ENCODE assay signal across 8 mouse cellular contexts in the genomic region with DNA sequence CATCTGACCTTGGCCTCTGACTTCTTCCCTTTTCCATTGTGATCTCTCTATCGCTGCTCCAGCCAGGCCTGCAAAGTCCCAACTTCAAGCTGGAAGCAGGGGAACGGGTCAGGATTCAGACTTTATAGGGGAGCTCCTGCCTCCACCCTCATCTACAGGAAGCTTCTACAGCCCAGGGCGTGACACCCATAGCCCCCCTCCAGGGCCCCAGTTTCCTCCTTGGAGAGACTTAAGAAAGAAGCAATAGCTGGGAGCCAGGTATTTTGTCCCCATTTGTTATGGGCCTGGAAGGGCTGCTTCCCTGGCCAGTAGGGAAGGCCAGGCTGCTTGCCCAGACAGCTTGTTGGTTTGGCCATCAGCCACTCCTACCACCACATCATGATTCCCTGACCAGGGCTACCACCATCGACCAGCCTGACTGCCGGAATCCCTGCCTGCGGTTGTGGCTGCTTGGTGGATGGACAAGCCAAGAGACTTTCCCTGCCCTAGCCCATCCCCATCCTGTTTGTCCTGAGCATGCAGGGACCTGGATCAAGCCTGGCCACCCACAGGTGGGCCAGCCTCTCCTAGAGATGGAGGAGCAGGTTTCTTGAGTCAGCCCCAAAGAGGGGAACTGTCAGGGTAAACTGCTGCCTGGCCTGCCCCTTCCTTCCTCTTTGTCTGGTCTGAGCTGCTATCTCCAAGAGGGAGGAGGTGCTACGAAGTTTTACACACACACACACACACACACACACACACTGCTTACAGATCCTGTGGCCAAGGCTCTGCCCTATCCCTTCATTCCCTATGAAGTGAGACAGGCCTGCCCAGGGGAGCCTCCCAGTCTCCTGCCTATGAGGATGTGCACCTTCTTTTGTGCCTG. TPM values are rescaled to one million over a fixed set of nuclear protein-coding genes. Genes with fewer than 3 reads are reported as not detected.
DNase-seq lines count a peak whose midpoint lies in the region; ATAC-seq and TF ChIP-seq lines count a peak whose summit lies in the region.

No protein-coding gene starts in this region.

- ATAC-seq in forebrain, embryonic 11.5 days (replicated peaks; ENCODE audit: low FRiP score): no peak
- no peak for ATAC-seq in midbrain, embryonic 16.5 days

- H3K9me3 ChIP-seq in forebrain, embryonic 11.5 days (ENCODE audit: control insufficient read depth, low read length): no peaks in the 10 kb centered on the region
- H3K9me3 ChIP-seq in limb, embryonic 10.5 days (replicated peaks): no peaks in the 10 kb centered on the region
- no peaks in the 10 kb centered on the region for H3K9me3 ChIP-seq in midbrain, embryonic 16.5 days (replicated peaks; ENCODE audit: control insufficient read depth, low read length, poor library complexity, severe bottlenecking)

- H3K4me3 ChIP-seq in bone marrow, adult 2 months (replicated peaks; ENCODE audit: control insufficient read depth, low read depth, low read length): peak overlapping the region; percentile 99
- H3K4me3 ChIP-seq in forebrain, embryonic 11.5 days (ENCODE audit: low read depth, low read length): no peak overlapping the region; the same call in 1 of the 2 replicates
- peak overlapping the region; percentile 71 for H3K4me3 ChIP-seq in limb, embryonic 10.5 days
- peak overlapping the region; percentile 74 for H3K4me3 ChIP-seq in midbrain, embryonic 16.5 days (ENCODE audit: low read depth, low read length)

- H3K27me3 ChIP-seq in forebrain, embryonic 11.5 days (ENCODE audit: control insufficient read depth, insufficient read depth, low read length): no peaks in the 10 kb centered on the region
- no peaks in the 10 kb centered on the region for H3K27me3 ChIP-seq in limb, embryonic 10.5 days (ENCODE audit: low read depth, poor library complexity, severe bottlenecking)
- H3K27me3 ChIP-seq in midbrain, embryonic 16.5 days (ENCODE audit: control insufficient read depth, insufficient read depth, low read depth, low read length): no peaks in the 10 kb centered on the region

- no peak for TF ChIP-seq POLR2A in bone marrow, adult 2 months (IDR thresholded peaks at IDR 0.05; ENCODE audit: borderline replicate concordance, control insufficient read depth, low read depth, low read length)

- peaks cover 2% of the 10 kb centered on the region; the same call in 1 of the 2 replicates for H3K4me1 ChIP-seq in bone marrow, adult 2 months (ENCODE audit: control insufficient read depth, insufficient read depth, low read length)
- H3K4me1 ChIP-seq in forebrain, embryonic 11.5 days (replicated peaks; ENCODE audit: control insufficient read depth, insufficient read depth, low read length): peaks cover 3% of the 10 kb centered on the region; the same call in 1 of the 2 replicates
- H3K4me1 ChIP-seq in limb, embryonic 10.5 days: peaks cover 48% of the 10 kb centered on the region
- peaks cover 29% of the 10 kb centered on the region for H3K4me1 ChIP-seq in midbrain, embryonic 16.5 days (ENCODE audit: control insufficient read depth, insufficient read depth, low read length)

- WGBS in bone marrow, adult 2 months: 6% methylated on average over 7 of the region's 7 CpGs
- WGBS in forebrain, embryonic 11.5 days: 82% methylated on average over 7 of the region's 7 CpGs
- WGBS in limb, embryonic 10.5 days: 77% methylated on average over 7 of the region's 7 CpGs
- 73% methylated on average over 7 of the region's 7 CpGs for whole genome bisulfite sequencing in midbrain, embryonic 16.5 days

- DNase-seq in layer of hippocampus, postnatal 10 days (ENCODE audit: low spot score in 2 of 2): peak; percentile 54 to 62
- no peak for DNase-seq in layer of hippocampus, adult 11-12 months (ENCODE audit: low spot score)
- no peak for DNase-seq in forebrain, embryonic 11.5 days (ENCODE audit: low spot score)
- DNase-seq in limb, embryonic 10.5 days (ENCODE audit: low spot score): no peak
- no peak for DNase-seq in frontal cortex, postnatal 36 days (ENCODE audit: low spot score in 2 of 2)
- DNase-seq in right cerebral cortex, postnatal 36 days (ENCODE audit: low spot score in 2 of 2): no peak

- H3K9ac ChIP-seq in forebrain, embryonic 11.5 days (ENCODE audit: low read length): peak overlapping the region; percentile 16; the same call in 1 of the 2 replicates
- peak overlapping the region; percentile 87 for H3K9ac ChIP-seq in midbrain, embryonic 16.5 days (ENCODE audit: low read depth, low read length)

- H3K4me2 ChIP-seq in forebrain, embryonic 11.5 days (ENCODE audit: low read depth, low read length, severe bottlenecking): peak overlapping the region; percentile 76; the same call in 1 of the 2 replicates
- peak overlapping the region; percentile 76 for H3K4me2 ChIP-seq in midbrain, embryonic 16.5 days (ENCODE audit: low read length)

- no peaks in the 10 kb centered on the region for H3K36me3 ChIP-seq in forebrain, embryonic 11.5 days (ENCODE audit: control insufficient read depth, insufficient read depth, low read length)
- H3K36me3 ChIP-seq in limb, embryonic 10.5 days: peaks cover 28% of the 10 kb centered on the region
- H3K36me3 ChIP-seq in midbrain, embryonic 16.5 days (ENCODE audit: control insufficient read depth, insufficient read depth, low read length): 0 out of 2 replicates have a peak, but pooled peaks cover 3% of the 10 kb centered on the region

- H3K27ac ChIP-seq in bone marrow, adult 2 months (ENCODE audit: control insufficient read depth, insufficient read depth, low read depth, low read length, poor library complexity): peak overlapping the region; percentile 74
- no peak overlapping the region for H3K27ac ChIP-seq in forebrain, embryonic 11.5 days (ENCODE audit: low read depth, low read length)
- peak overlapping the region; percentile 89; the same call in 1 of the 2 replicates for H3K27ac ChIP-seq in limb, embryonic 10.5 days
- H3K27ac ChIP-seq in midbrain, embryonic 16.5 days (ENCODE audit: low read length): no peak overlapping the region

- no peak for TF ChIP-seq CTCF in bone marrow, adult 2 months (IDR thresholded peaks at IDR 0.05; ENCODE audit: control insufficient read depth, insufficient read depth, low read length)

RNA-seq across cellular contexts. Expression of a gene that starts 1.3 kb away (rescaled TPM):
- 10 to 100 TPM; 40.8 to 41.3 TPM for total RNA-seq in layer of hippocampus, postnatal 10 days (2021)
- polyA plus RNA-seq in bone marrow, adult 2 months (2011; ENCODE audit: insufficient read depth, insufficient read length, low replicate concordance, missing spikeins): 21.7 and 63.2 TPM in 2 replicates
- polyA plus RNA-seq in forebrain, embryonic 11.5 days (2014; fragmentation: Nextera tagmentation; extraction: Ambion mirVana): 61.3 and 65.5 TPM in 2 replicates
- 75.1 and 76.6 TPM in 2 replicates for polyA plus RNA-seq in limb, embryonic 10.5 days (2016; fragmentation: Nextera tagmentation; extraction: Ambion mirVana)
- 49.5 and 52.1 TPM in 2 replicates for polyA plus RNA-seq in midbrain, embryonic 16.5 days (2015; fragmentation: Nextera tagmentation; extraction: Ambion mirVana)

RNA-seq across cellular contexts. Expression of a gene that starts 4.7 kb away (rescaled TPM):
- total RNA-seq in layer of hippocampus, postnatal 10 days (2021): 10 to 100 TPM; 12.8 to 18.8 TPM
- polyA plus RNA-seq in bone marrow, adult 2 months (2011; ENCODE audit: insufficient read depth, insufficient read length, low replicate concordance, missing spikeins): 32.4 and 91.7 TPM in 2 replicates
- 37.5 and 40.9 TPM in 2 replicates for polyA plus RNA-seq in forebrain, embryonic 11.5 days (2014; fragmentation: Nextera tagmentation; extraction: Ambion mirVana)
- 53.1 and 57.5 TPM in 2 replicates for polyA plus RNA-seq in limb, embryonic 10.5 days (2016; fragmentation: Nextera tagmentation; extraction: Ambion mirVana)
- polyA plus RNA-seq in midbrain, embryonic 16.5 days (2015; fragmentation: Nextera tagmentation; extraction: Ambion mirVana): 16.6 and 16.7 TPM in 2 replicates

RNA-seq across cellular contexts. Expression of a gene that starts 18.2 kb away (rescaled TPM):
- total RNA-seq in layer of hippocampus, postnatal 10 days (2021): 1 to 10 TPM; 1.2 to 1.4 TPM
- 0.56 and 3.6 TPM in 2 replicates for polyA plus RNA-seq in bone marrow, adult 2 months (2011; ENCODE audit: insufficient read depth, insufficient read length, low replicate concordance, missing spikeins)
- not detected in 2 replicates for polyA plus RNA-seq in forebrain, embryonic 11.5 days (2014; fragmentation: Nextera tagmentation; extraction: Ambion mirVana)
- not detected in 2 replicates for polyA plus RNA-seq in limb, embryonic 10.5 days (2016; fragmentation: Nextera tagmentation; extraction: Ambion mirVana)
- not detected in 2 replicates for polyA plus RNA-seq in midbrain, embryonic 16.5 days (2015; fragmentation: Nextera tagmentation; extraction: Ambion mirVana)

RNA-seq across cellular contexts. Expression of a gene that starts 33.5 kb away (rescaled TPM):
- total RNA-seq in layer of hippocampus, postnatal 10 days (2021): 100 to 1,000 TPM; 156 to 164 TPM
- 15.9 and 17.7 TPM in 2 replicates for polyA plus RNA-seq in bone marrow, adult 2 months (2011; ENCODE audit: insufficient read depth, insufficient read length, low replicate concordance, missing spikeins)
- 33.5 and 34.6 TPM in 2 replicates for polyA plus RNA-seq in forebrain, embryonic 11.5 days (2014; fragmentation: Nextera tagmentation; extraction: Ambion mirVana)
- polyA plus RNA-seq in limb, embryonic 10.5 days (2016; fragmentation: Nextera tagmentation; extraction: Ambion mirVana): 26.2 and 28.8 TPM in 2 replicates
- 35.5 and 35.9 TPM in 2 replicates for polyA plus RNA-seq in midbrain, embryonic 16.5 days (2015; fragmentation: Nextera tagmentation; extraction: Ambion mirVana)

RNA-seq across cellular contexts. Expression of a gene that starts 44.2 kb away (rescaled TPM):
- total RNA-seq in layer of hippocampus, postnatal 10 days (2021): 100 to 1,000 TPM; 139 TPM
- 22.5 and 59.7 TPM in 2 replicates for polyA plus RNA-seq in bone marrow, adult 2 months (2011; ENCODE audit: insufficient read depth, insufficient read length, low replicate concordance, missing spikeins)
- 81.9 and 89.2 TPM in 2 replicates for polyA plus RNA-seq in forebrain, embryonic 11.5 days (2014; fragmentation: Nextera tagmentation; extraction: Ambion mirVana)
- 62.8 and 77.9 TPM in 2 replicates for polyA plus RNA-seq in limb, embryonic 10.5 days (2016; fragmentation: Nextera tagmentation; extraction: Ambion mirVana)
- polyA plus RNA-seq in midbrain, embryonic 16.5 days (2015; fragmentation: Nextera tagmentation; extraction: Ambion mirVana): 108 and 112 TPM in 2 replicates

Comparison
In these comparisons a context has a peak if more than half of its experiments do, and no peak if none do; other contexts are left out.
1. DNase-seq: peak in layer of hippocampus, postnatal 10 days (2 of 2); none in layer of hippocampus, adult 11-12 months (single experiment), forebrain, embryonic 11.5 days (single experiment), limb, embryonic 10.5 days (single experiment), frontal cortex, postnatal 36 days (0 of 2) and right cerebral cortex, postnatal 36 days (0 of 2).
2. H3K27ac ChIP-seq: peak in bone marrow, adult 2 months (single experiment) and limb, embryonic 10.5 days (single experiment); none in forebrain, embryonic 11.5 days (single experiment) and midbrain, embryonic 16.5 days (single experiment).